Mouse (Mus musculus) kidney, adult 2 months (tissue): Measurements from ENCODE around the gene Tdrkh.

ENCODE experiments used
- CTCF ChIP-seq: fragments of 200-500 bp; conservative IDR thresholded peaks from 2 replicates; pipeline ENCODE4 v1.5.1; 2011; ENCODE audit warnings: low read depth, mild to moderate bottlenecking, control low read depth, low read length, moderate library complexity, mixed read lengths; ENCODE audit not compliant: insufficient read depth, insufficient read length
- POLR2A ChIP-seq: fragments of 200-500 bp; IDR thresholded peaks from one replicate; pipeline ENCODE4 v1.6.1; 2011; ENCODE audit warnings: low read depth, low read length, control low read depth

GRCm38 (mm10) chr3:94476301-94477035 lies 63.4 kb downstream of the Tdrkh start:
- TF ChIP-seq CTCF (no peak), POLR2A (no peak)
